In genomic region chr13:42818378-42818777, GRCm38 (mm10) we compare ENCODE assay signal across 10 mouse cellular contexts.
DNase-seq lines count a peak whose midpoint lies in the region; ATAC-seq and TF ChIP-seq lines count a peak whose summit lies in the region.
"Had no signal": no experiment of that assay in that cellular context is flagged by ENCODE, and none has a peak within 500 bp of the region (broad histone marks: within the 10 kb centered on the region; RNA-seq: fewer than 3 reads in every experiment).

No protein-coding gene starts in this region.

- WGBS in lung, adult 2 months, result 48% methylated on average over 10 of the region's 10 CpGs

- TF ChIP-seq CTCF in left cerebral cortex, adult 2 months (IDR thresholded peaks at IDR 0.05), result peak; percentile 69
- peak; percentile 91 for TF ChIP-seq CTCF in lung, adult 2 months (IDR thresholded peaks at IDR 0.05; ENCODE audit: insufficient read depth, low read length)

- ATAC-seq in frontal cortex, adult (ENCODE audit: low TSS enrichment), result no peak

- DNase-seq in left cerebral cortex, adult 2 months (ENCODE audit: extremely low spot score in 1 of 2, low spot score in 2 of 2), result peak; percentile 55 to 64
- DNase-seq in left cerebral cortex, adult 8-10 months (ENCODE audit: low spot score in 2 of 2), result no peak
- DNase-seq in Muller cell, postnatal 12 days (ENCODE audit: inconsistent ontology term), result peak; percentile 30
- DNase-seq in c-Kit-positive CD71-positive TER-119-positive erythroid progenitor cells, embryonic 14.5 days (ENCODE audit: low spot score), result peak; percentile 19
- DNase-seq in gastrocnemius, postnatal 25 days, result peak; percentile 12
- peak; percentile 73 for DNase-seq in lung, adult 2 months
- DNase-seq in spleen, postnatal 14 days (ENCODE audit: low spot score in 2 of 2), result peak; percentile 12 to 52

- no peak overlapping the region for H3K27ac ChIP-seq in left cerebral cortex, adult 2 months
- H3K27ac ChIP-seq: heart, embryonic 13.5 days had no signal

- TF ChIP-seq POLR2A in lung, adult 2 months (IDR thresholded peaks at IDR 0.05; ENCODE audit: borderline replicate concordance, extremely low read depth, low read depth, low read length), result no peak

- intact Hi-C loops in left cerebral cortex, adult 2 months (cut with DNase I), result no loop called here

- no peaks in the 10 kb centered on the region for H3K4me1 ChIP-seq in lung, adult 2 months (ENCODE audit: control insufficient read depth, insufficient read depth, low read length)

- no peak overlapping the region for H3K4me3 ChIP-seq in left cerebral cortex, adult 2 months
- no peak overlapping the region for H3K4me3 ChIP-seq in lung, adult 2 months (replicated peaks; ENCODE audit: extremely low read depth, low read depth, low read length)
- H3K4me3 ChIP-seq: heart, embryonic 13.5 days; myocyte had no signal

Comparison
In these comparisons a context has a peak if more than half of its experiments do, and no peak if none do; other contexts are left out.
1. DNase-seq: peak in left cerebral cortex, adult 2 months (2 of 2), Muller cell, postnatal 12 days (single experiment), c-Kit-positive CD71-positive TER-119-positive erythroid progenitor cells, embryonic 14.5 days (single experiment), gastrocnemius, postnatal 25 days (single experiment), lung, adult 2 months (single experiment) and spleen, postnatal 14 days (2 of 2); none in left cerebral cortex, adult 8-10 months (0 of 2).